Mouse (Mus musculus): ENCODE data around the gene Smim1.

- no peak for TF ChIP-seq POLR2A (IDR thresholded peaks at IDR 0.05; ENCODE audit: extremely low read depth, insufficient read depth, low read length)
- no peak for TF ChIP-seq CTCF (IDR thresholded peaks at IDR 0.05; ENCODE audit: low read depth, low read length)
These were observed 10.6 kb downstream of the Smim1 start for GRCm38 (mm10) chr4:154015476-154015875.

All from liver, adult 2 months (tissue).